ENCODE assay signal across 21 mouse cellular contexts in the genomic region with DNA sequence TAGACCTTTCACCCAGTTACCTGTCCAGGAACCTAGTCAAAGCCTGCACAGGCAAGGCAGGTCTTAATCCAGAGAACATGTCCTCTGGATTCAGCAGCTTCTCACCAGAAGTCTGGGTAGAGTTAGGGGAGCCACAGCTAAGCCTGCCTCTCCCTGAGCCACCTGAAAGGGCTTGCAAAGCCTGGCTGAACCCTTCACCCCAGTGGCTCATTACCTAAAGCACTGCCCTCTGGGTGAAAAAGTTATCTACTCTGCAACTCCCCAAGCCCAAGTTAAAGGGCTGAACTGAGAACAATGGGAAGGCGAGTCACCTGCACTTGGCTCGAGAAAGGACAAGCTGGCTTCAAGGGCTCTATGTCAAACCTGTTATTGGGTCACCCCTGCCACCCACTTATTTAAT. TPM values are rescaled to one million over a fixed set of nuclear protein-coding genes. Genes with fewer than 3 reads are reported as not detected.
"Had no signal": no experiment of that assay in that cellular context is flagged by ENCODE, and none has a peak within 500 bp of the region (broad histone marks: within the 10 kb centered on the region; RNA-seq: fewer than 3 reads in every experiment).

No protein-coding gene starts in this region.

- H3K9ac ChIP-seq: liver, embryonic 13.5 days; lung, embryonic 14.5 days; midbrain, embryonic 12.5 days; midbrain, embryonic 15.5 days; neural tube, embryonic 12.5 days; neural tube, embryonic 15.5 days had no signal

- H3K4me3 ChIP-seq: left cerebral cortex, adult 2 months; liver, embryonic 13.5 days; midbrain, embryonic 12.5 days; midbrain, embryonic 15.5 days; neural tube, embryonic 12.5 days; neural tube, embryonic 15.5 days had no signal

- H3K27me3 ChIP-seq: liver, embryonic 13.5 days; midbrain, embryonic 12.5 days; midbrain, embryonic 15.5 days; neural tube, embryonic 12.5 days; neural tube, embryonic 15.5 days had no signal

- H3K4me1 ChIP-seq: neural tube, embryonic 12.5 days had no signal

- DNase-seq: kidney, adult 2 months; kidney, postnatal 36 days; layer of hippocampus, postnatal 36 days; liver, embryonic 13.5 days; lung, embryonic 14.5 days; right cerebral cortex, adult 18-20 months; right cerebral cortex, postnatal 14 days; right cerebral cortex, postnatal 4 days; thymus, adult 18-20 months; thymus, postnatal 14 days had no signal

- H3K9me3 ChIP-seq: liver, embryonic 13.5 days; midbrain, embryonic 12.5 days; midbrain, embryonic 15.5 days; neural tube, embryonic 12.5 days; neural tube, embryonic 15.5 days had no signal

- ATAC-seq: intestine, postnatal 0 days; lung, postnatal 0 days; midbrain, embryonic 15.5 days had no signal

- H3K4me2 ChIP-seq: liver, embryonic 13.5 days; lung, embryonic 14.5 days; midbrain, embryonic 12.5 days; midbrain, embryonic 15.5 days; neural tube, embryonic 12.5 days; neural tube, embryonic 15.5 days had no signal

- H3K27ac ChIP-seq: kidney, postnatal 0 days; left cerebral cortex, adult 2 months; liver, embryonic 13.5 days; macrophage; midbrain, embryonic 12.5 days; midbrain, embryonic 15.5 days; neural tube, embryonic 12.5 days; neural tube, embryonic 15.5 days had no signal

RNA-seq across cellular contexts. Expression of a gene that starts 35.6 kb away (rescaled TPM):
- polyA plus RNA-seq: kidney, postnatal 0 days; lung, postnatal 0 days; macrophage; midbrain, embryonic 12.5 days; neural tube, embryonic 12.5 days; stomach, embryonic 14.5 days had no signal

RNA-seq across cellular contexts. Expression of a gene that starts 55.5 kb away (rescaled TPM):
- total RNA-seq: liver, adult 2 months had no signal
